Mouse (Mus musculus) myocyte (in vitro differentiated cells): ENCODE data around the gene Fam183b. TPM values are rescaled to one million over a fixed set of nuclear protein-coding genes. Genes with fewer than 3 reads are reported as not detected.
"Not testable (repeated sequence)": the region's sequence is repeated elsewhere in the genome, so short reads cannot be mapped to it uniquely, and the experiment has no call there.

Experiments used
- H3K27me3 ChIP-seq: one replicate; pipeline ENCODE4 v1.6.1; 2011; ENCODE audit not compliant: control insufficient read depth, insufficient read depth, insufficient read length
- H3K36me3 ChIP-seq: one replicate; pipeline ENCODE4 v1.6.1; 2011; ENCODE audit not compliant: control insufficient read depth, insufficient read depth
- H3K4me2 ChIP-seq: one replicate; pipeline ENCODE4 v1.6.1; 2011; ENCODE audit warnings: low read depth, control low read depth
- H3K4me3 ChIP-seq: one replicate; pipeline ENCODE4 v1.5.1; 2011; ENCODE audit warnings: mild to moderate bottlenecking, control low read depth, moderate library complexity
- H3K79me2 ChIP-seq: one replicate; pipeline ENCODE4 v1.6.1; 2011; ENCODE audit not compliant: control insufficient read depth, insufficient read depth
- H3ac ChIP-seq: one replicate; pipeline ENCODE4 v1.6.1; 2011; ENCODE audit not compliant: control insufficient read depth, insufficient read length
- CEBPB ChIP-seq: IDR thresholded peaks from 2 replicates; pipeline ENCODE4 v1.6.1; 2011; ENCODE audit warnings: mild to moderate bottlenecking, moderate library complexity; ENCODE audit not compliant: poor library complexity, insufficient read depth, severe bottlenecking
- E2F4 ChIP-seq: IDR thresholded peaks from one replicate; pipeline ENCODE4 v1.6.1; 2011; ENCODE audit warnings: mild to moderate bottlenecking, control low read depth, moderate library complexity; ENCODE audit not compliant: insufficient read depth
- MYOG ChIP-seq, 3 experiments: IDR thresholded peaks; one replicate each; pipeline ENCODE4 v1.6.1; 2011; ENCODE audit warnings: control low read depth in 2 of 3, low read depth in 2 of 3, mild to moderate bottlenecking in 2 of 3; ENCODE audit not compliant: insufficient read length in 2 of 3, control insufficient read depth in 1 of 3, insufficient read depth in 1 of 3
- POLR2A ChIP-seq: IDR thresholded peaks from one replicate; pipeline ENCODE4 v1.6.1; 2011; ENCODE audit warnings: low read depth, mild to moderate bottlenecking, control low read depth, moderate library complexity; ENCODE audit not compliant: insufficient read length
- POLR2AphosphoS2 ChIP-seq: IDR thresholded peaks from one replicate; pipeline ENCODE4 v1.6.1; 2011; ENCODE audit warnings: low read depth, control low read depth; ENCODE audit not compliant: insufficient read length
- REST ChIP-seq: IDR thresholded peaks from one replicate; pipeline ENCODE4 v1.6.1; 2011; ENCODE audit warnings: mild to moderate bottlenecking, control low read depth, moderate library complexity; ENCODE audit not compliant: insufficient read depth, insufficient read length
- SRF ChIP-seq: IDR thresholded peaks from one replicate; pipeline ENCODE4 v1.6.1; 2011; ENCODE audit warnings: low read depth; ENCODE audit not compliant: control insufficient read depth, insufficient read length
- TCF12 ChIP-seq: IDR thresholded peaks from one replicate; pipeline ENCODE4 v1.6.1; 2011; ENCODE audit warnings: mild to moderate bottlenecking, control low read depth; ENCODE audit not compliant: poor library complexity, insufficient read depth, severe bottlenecking
- TCF3 ChIP-seq: IDR thresholded peaks from one replicate; pipeline ENCODE4 v1.6.1; 2011; ENCODE audit warnings: low read depth, control low read depth; ENCODE audit not compliant: insufficient read length
- USF1 ChIP-seq: IDR thresholded peaks from one replicate; pipeline ENCODE4 v1.6.1; 2011; ENCODE audit warnings: low read depth, mild to moderate bottlenecking, control low read depth, moderate library complexity
- polyA plus RNA-seq: library from polyadenylated mRNA; unstranded; fragments of >200 nt; fragmentation: generic; extraction: Trizol; gene quantifications from one replicate; pipeline ENCODE4 v1.2.1, GENCODE M21; 2012; ENCODE audit warnings: missing spikeins

Gene Fam183b
- polyA plus RNA-seq, 1 experiment: not detected

DNA sequence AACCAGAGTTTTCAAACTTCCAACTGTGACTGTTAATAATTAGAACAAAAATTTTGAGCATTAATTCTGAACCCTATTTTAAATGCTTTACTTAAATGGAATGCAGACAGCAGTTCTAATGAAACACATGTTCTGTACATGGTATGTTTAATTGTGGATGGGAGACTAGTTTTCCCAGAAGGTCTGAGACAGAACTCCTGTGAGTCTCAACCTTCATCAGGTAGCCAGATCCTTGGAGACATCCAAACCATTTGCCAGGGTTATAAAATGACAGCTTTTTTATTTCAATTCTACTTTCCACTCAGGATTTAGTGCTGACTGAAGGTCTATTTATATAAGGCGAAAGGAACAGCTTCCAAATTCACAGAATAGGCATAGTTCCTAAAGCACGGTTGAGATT lies 49.3 kb downstream of the Fam183b start, which contains the start of gene Olfr316:
Gene Olfr316 (plus strand): TSS at position 301 of the 400 bp plus-strand sequence.
- TF ChIP-seq E2F4: no peak
- TF ChIP-seq TCF12: no peak
- no peak for TF ChIP-seq SRF
- TF ChIP-seq CEBPB: no peak
- no peak for TF ChIP-seq MYOG (IDR thresholded peaks at IDR 0.05; ENCODE audit: control insufficient read depth in 1 of 3, insufficient read depth in 1 of 3, insufficient read length in 2 of 3, low read depth in 2 of 3)
- TF ChIP-seq POLR2AphosphoS2: no peak
- no peak for TF ChIP-seq TCF3
- TF ChIP-seq USF1: no peak
- no peak for TF ChIP-seq REST
- TF ChIP-seq POLR2A: no peak
- Histone ChIP-seq H3ac (no peak within 1 kb of the TSS), H3K4me2 (no peak within 1 kb of the TSS), H3K36me3 (no peaks in the 10 kb centered on the region), H3K79me2 (no peaks in the 10 kb centered on the region), H3K4me3 (no peak within 1 kb of the TSS), H3K27me3 (no peaks in the 10 kb centered on the region)

DNA sequence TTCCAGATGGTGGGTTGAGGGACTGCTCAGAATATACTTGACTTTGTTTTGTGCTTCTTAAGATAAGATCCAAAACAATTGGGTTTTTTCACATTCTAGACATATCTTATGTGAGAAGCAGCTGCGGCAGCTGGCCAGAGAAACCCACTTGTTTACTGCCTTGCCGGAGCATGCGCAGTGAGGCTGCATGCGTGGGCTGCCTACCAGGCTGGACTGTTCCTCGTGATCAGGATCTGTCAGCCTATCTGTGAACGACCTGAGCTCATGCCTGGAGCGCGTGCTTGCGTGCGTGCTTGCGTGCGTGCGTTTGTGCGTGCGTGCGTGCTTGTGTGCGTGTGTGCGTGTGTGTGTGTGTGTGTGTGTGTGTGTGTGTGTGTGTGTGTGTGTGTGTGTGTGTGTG lies 50.7 kb downstream of the Fam183b start:
- H3K79me2 ChIP-seq, H3K36me3 ChIP-seq, H3K4me2 ChIP-seq, H3ac ChIP-seq, H3K4me3 ChIP-seq, H3K27me3 ChIP-seq: not testable (repeated sequence)

Other genes starting within 250 kb of the Fam183b start
- not detected for gene Olfr328, start 246.3 kb downstream of the Fam183b start, polyA plus RNA-seq
- not detected for gene Olfr224, start 231.4 kb downstream of the Fam183b start, polyA plus RNA-seq
- not detected for gene Olfr325, start 224.2 kb downstream of the Fam183b start, polyA plus RNA-seq
- not detected for gene Olfr324, start 206.8 kb downstream of the Fam183b start, polyA plus RNA-seq
- not detected for gene 2210407C18Rik, start 185.9 kb downstream of the Fam183b start, polyA plus RNA-seq
- not detected for gene Olfr323, start 171.5 kb downstream of the Fam183b start, polyA plus RNA-seq
- gene Trim58, start 161.5 kb downstream of the Fam183b start, polyA plus RNA-seq: not detected
- gene Olfr322, start 143.2 kb downstream of the Fam183b start, polyA plus RNA-seq: not detected
- gene Olfr320, start 120.9 kb downstream of the Fam183b start, polyA plus RNA-seq: not detected
- gene Olfr319, start 102.8 kb downstream of the Fam183b start, polyA plus RNA-seq: not detected
- gene Olfr318, start 77.9 kb downstream of the Fam183b start, polyA plus RNA-seq: not detected
- not detected for gene Olfr317, start 62.7 kb downstream of the Fam183b start, polyA plus RNA-seq
- gene Olfr316, start 49.2 kb downstream of the Fam183b start, polyA plus RNA-seq: not detected
- gene Olfr315, start 28.8 kb downstream of the Fam183b start, polyA plus RNA-seq: not detected
- not detected for gene Olfr314, start 19.0 kb downstream of the Fam183b start, polyA plus RNA-seq
- not detected for gene Olfr313, start 13.0 kb upstream of the Fam183b start, polyA plus RNA-seq
- gene Olfr312, start 27.3 kb upstream of the Fam183b start, polyA plus RNA-seq: not detected
- not detected for gene Olfr311, start 37.3 kb upstream of the Fam183b start, polyA plus RNA-seq
- gene Gm12258, start 45.2 kb upstream of the Fam183b start, polyA plus RNA-seq: 2.0 TPM
- gene 2810021J22Rik, start 65.3 kb upstream of the Fam183b start, polyA plus RNA-seq: 2.5 TPM
- gene Zfp39, start 102.3 kb upstream of the Fam183b start, polyA plus RNA-seq: 0.96 TPM
- gene Btnl10, start 115.9 kb upstream of the Fam183b start, polyA plus RNA-seq: not detected
- 197 TPM for gene Rnf187, start 137.0 kb upstream of the Fam183b start, polyA plus RNA-seq
- 0.88 TPM for gene Hist3h2ba, start 147.0 kb upstream of the Fam183b start, polyA plus RNA-seq
- gene Hist3h2a, start 152.7 kb upstream of the Fam183b start, polyA plus RNA-seq: 24.4 TPM
- 0.64 TPM for gene Trim17, start 152.7 kb upstream of the Fam183b start, polyA plus RNA-seq
- gene Trim11, start 176.1 kb upstream of the Fam183b start, polyA plus RNA-seq: 19.3 TPM